Mouse (Mus musculus): ENCODE data around the gene Serpine2. TPM values are rescaled to one million over a fixed set of nuclear protein-coding genes. Genes with fewer than 3 reads are reported as not detected.

Gene Serpine2
- polyA plus RNA-seq, 1 experiment from 2014 or later: 136 TPM

Other genes with a start within 250 kb of the Serpine2 start
- gene Ap1s3, start 189.2 kb downstream of the Serpine2 start, polyA plus RNA-seq (2014; fragmentation: Nextera tagmentation; extraction: Ambion mirVana): 0.92 and 2.0 TPM in 2 replicates
- gene Mrpl44, start 85.2 kb downstream of the Serpine2 start, polyA plus RNA-seq (2014; fragmentation: Nextera tagmentation; extraction: Ambion mirVana): 48.6 and 57.3 TPM in 2 replicates
- gene Wdfy1, start 85.0 kb downstream of the Serpine2 start, polyA plus RNA-seq (2014; fragmentation: Nextera tagmentation; extraction: Ambion mirVana): 26.3 and 38.8 TPM in 2 replicates

Measured in kidney, embryonic 14.5 days (tissue).